Mouse (Mus musculus) olfactory bulb, adult 2 months (tissue): ENCODE measurements around the gene Osbpl5.

Source experiments
- CTCF ChIP-seq: fragments of 200-500 bp; IDR thresholded peaks from 2 replicates; pipeline ENCODE4 v1.5.1; 2012; ENCODE audit warnings: low read depth, mild to moderate bottlenecking, low read length, moderate library complexity; ENCODE audit not compliant: insufficient read depth
- POLR2A ChIP-seq: fragments of 200-500 bp; IDR thresholded peaks from 2 replicates; pipeline ENCODE4 v1.6.1; 2012; ENCODE audit warnings: mild to moderate bottlenecking, low read depth, low read length, moderate library complexity; ENCODE audit not compliant: insufficient read depth

DNA sequence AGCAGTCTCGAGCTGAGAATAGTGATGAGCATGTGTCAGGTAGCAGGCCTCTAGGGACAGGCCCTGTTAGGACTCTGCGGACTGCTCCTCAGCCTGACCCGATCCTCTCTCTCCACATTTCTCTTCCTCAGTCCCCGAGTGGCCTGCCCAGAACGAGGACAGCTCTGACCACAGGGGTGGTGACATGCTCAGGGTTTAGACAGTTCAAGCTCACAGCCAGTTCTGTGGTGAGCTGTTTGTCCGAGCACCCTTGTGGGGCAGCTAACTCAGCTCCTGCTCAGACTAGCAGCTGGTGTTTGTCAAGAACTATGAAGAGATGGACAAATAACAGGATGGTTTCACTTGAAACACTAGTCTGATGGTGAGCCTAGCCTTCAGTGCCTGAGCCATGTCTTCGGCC is 45.4 kb downstream of the Osbpl5 start:
- TF ChIP-seq CTCF (no peak), POLR2A (no peak)
